Mouse (Mus musculus): ENCODE results near the gene 1810037I17Rik. TPM values are rescaled to one million over a fixed set of nuclear protein-coding genes. Genes with fewer than 3 reads are reported as not detected.

Gene 1810037I17Rik
- 10 to 100 TPM; 51.0 to 52.6 TPM for total RNA-seq (2021)
- long read RNA-seq, experiment 1, transcript 1810037I17Rik-201 (2 exons, 1,160 nt) = major isoform, 22 of 22 reads
- long read RNA-seq, experiment 1, partial matches to known transcripts = 0 of 22 reads
- long read RNA-seq, experiment 1, other reads (novel, unspliced or antisense) = 0 of 22 reads
- long read RNA-seq, experiment 2, transcript 1810037I17Rik-201 (2 exons, 1,160 nt) = major isoform, 70 of 71 reads
- long read RNA-seq, experiment 2, partial matches to known transcripts = 0 of 71 reads
- long read RNA-seq, experiment 2, other reads (novel, unspliced or antisense) = 1 of 71 reads

DNA sequence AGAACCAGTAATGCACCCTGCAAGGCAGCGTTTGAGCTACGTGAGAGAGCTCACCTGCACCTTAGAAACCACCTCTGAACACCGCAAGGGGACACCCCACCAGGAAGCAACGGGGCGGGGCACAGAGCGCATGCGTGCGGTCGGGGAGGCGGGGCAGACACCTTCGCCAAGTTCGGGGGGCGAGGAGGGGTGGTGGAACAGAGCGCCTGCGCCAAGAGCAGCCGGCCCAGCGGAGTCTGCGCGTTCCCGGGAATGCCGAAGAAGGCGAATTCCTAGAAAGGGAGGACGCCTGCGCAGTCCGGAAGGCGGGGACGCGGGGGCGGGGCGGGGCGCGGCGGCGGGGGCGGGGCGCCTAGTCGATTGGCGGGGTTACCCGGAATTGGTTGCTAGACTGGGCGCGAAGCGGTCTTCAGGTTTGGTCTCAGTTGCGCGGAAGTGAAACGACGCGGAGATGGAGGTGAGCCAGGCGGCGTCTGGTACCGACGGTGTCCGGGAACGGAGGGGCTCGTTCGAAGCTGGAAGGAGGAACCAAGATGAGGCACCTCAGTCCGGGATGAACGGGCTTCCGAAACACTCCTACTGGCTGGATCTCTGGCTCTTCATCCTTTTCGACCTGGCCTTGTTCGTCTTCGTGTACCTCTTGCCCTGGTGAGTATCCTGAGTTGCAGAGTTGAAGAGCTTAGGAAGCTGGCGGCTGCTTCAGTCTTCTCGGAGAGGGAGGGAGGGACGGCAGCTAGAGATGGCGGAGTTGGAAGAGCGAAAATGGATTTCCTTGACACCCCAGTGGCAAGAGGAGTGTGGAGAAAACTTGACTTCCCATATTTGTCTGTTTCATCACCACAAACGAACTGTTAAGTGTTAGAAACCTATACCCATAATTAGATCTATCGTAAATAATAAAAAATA, at the start of gene 1810037I17Rik:
TSS of gene 1810037I17Rik (plus strand) at position 195 of the 906 bp plus-strand sequence.
- DNase-seq (ENCODE audit: low spot score in 2 of 2) = peak; percentile 93 to 98

DNA sequence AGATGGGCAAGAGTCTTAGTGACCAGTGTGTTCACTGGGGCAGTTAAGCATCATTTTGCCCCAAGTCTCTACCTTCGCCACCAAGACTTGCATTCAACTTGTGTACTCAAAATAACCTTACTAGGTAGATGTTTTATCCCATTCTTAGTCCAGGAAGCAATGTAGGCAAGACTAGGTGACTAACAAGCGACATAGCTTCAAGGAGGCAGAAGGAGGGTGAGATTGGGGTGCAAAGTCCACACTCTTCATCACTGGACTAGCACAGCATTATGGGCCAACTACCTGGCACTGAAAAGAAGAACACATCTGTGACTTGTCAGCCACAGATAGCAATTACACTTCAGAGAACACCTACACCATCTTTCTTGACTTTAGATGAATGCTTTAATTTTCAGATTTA, 47.1 kb upstream of the 1810037I17Rik start:
- no peak for DNase-seq (ENCODE audit: low spot score in 2 of 2)

DNA sequence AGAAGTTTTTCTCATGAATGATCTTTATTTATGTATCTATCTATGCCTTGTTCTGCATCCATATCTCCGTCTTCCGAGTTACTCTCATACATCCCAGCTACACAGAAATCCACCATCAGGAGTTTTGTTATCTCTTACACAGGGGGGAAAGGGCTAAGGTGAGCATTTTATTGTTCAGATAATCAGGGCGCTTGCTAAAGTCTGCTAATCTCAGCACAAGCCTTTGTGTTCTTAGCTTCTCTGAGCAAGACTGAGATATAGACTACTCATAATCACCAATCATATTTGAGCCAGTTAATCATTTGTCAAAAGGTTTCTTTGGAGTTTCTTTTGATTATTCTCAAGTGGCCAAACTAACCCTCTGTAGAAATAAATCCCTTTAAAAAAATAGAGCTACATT, 46.5 kb upstream of the 1810037I17Rik start:
- no peak for DNase-seq (ENCODE audit: low spot score in 2 of 2)

DNA sequence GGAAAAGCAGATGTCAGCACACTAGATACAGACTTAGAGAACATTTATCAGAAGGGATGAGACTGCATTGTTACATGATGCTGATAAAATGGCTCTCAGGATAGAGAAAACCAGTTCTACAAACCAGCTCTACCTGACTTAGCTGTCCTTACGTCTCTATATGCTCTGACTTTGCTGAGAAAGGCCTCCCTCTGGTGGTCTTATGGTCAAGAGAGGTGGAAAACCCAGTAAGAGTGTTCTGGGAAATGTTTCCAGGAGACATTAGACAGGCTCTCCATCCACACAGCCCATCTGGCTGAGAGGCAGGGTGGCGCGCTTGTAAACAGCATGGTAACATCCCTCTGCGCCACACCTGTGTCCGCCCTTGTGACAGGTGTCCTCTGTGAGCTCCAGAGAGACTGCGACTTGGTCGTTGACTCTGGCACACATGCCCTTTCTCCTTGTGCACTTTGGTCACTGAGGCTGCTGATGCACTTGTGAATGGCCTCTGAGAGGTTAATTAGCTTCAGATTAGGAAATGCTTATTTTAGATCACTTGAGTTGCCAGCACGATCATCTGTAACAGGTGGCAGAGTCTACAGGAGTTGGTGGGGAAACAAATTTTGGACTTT, 45.2 kb upstream of the 1810037I17Rik start:
- no peak for DNase-seq (ENCODE audit: low spot score in 2 of 2)

DNA sequence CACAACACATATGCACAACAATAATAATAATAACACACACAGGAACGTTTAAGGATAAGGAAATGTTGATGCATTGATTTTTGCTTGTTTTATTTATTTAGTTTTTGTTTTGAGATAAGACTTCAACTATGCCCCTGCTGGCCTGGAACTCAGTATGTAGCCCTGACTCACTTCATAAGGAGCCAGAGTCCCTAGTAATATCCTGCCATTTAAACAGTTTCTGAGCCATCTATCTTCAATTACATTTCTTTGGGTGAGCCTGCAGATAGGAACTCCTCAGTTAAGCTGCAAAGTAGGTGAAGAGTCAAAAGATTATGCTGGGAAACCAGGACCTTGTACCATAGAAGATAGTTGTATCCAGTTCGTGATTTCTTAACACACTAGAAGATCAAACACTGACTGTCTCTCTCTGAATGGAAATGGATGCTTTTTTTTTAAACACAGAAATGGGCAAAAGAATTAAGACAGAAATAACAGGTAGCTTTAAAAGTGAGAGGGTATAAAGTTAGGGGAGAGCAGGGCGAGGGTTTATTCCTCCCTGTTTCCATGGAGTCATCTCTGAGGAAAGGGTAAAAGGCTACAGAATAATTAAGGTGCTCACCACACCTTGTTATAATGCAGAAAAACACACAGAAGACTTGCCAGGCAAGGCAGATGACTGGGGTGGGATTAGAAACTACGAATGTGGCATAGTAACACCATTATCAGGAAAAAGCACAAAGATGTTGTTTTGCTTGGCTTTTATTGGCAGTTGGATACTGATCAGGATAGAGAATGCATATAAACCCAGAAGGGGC, 36.3 kb upstream of the 1810037I17Rik start:
- DNase-seq (ENCODE audit: low spot score in 2 of 2) = no peak

DNA sequence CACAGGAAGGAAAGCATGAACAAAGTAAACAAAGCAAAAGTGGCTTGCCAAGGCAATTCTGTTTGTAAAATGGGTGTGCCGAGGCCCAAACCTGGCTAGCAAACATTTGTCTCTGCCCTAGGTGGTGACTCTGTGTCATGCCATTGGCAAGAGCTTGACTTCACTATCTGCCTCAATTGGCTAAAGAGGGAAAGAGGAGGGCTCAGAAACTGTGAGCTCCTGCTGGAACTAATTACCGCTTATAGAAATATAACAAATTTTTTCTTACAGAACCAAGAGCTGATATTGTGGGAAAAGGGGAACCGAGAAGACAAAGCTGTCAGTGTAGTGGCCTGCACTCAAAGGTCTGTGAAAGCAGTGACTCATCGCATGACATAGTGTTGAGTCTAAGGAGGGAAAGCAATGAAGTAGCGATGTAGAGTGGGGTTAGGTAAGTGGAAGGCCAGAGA, 35.6 kb upstream of the 1810037I17Rik start:
- no peak for DNase-seq (ENCODE audit: low spot score in 2 of 2)

DNA sequence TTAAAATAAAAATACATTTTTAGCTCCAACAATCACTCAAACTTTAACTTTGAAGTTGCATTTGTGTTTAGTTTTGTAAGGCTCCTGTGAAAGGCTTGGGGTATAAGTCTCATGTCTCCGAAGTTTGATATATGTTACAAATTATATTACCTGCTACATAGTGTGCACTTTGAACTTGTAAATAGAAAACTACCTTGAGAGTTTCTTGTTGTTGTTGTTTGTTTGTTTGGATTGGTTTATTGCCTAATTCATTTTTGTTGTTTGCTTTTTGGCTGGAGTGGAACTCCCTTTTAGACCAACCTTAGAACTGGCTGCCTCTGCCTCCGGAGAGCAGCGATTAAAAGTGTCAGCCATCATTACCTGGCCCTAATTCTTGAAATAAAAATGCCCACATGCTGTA, 29.2 kb upstream of the 1810037I17Rik start, which contains the start of gene Fabp2:
TSS of gene Fabp2 (plus strand) at position 301 of the 400 bp plus-strand sequence.
- DNase-seq (ENCODE audit: low spot score in 2 of 2) = no peak

DNA sequence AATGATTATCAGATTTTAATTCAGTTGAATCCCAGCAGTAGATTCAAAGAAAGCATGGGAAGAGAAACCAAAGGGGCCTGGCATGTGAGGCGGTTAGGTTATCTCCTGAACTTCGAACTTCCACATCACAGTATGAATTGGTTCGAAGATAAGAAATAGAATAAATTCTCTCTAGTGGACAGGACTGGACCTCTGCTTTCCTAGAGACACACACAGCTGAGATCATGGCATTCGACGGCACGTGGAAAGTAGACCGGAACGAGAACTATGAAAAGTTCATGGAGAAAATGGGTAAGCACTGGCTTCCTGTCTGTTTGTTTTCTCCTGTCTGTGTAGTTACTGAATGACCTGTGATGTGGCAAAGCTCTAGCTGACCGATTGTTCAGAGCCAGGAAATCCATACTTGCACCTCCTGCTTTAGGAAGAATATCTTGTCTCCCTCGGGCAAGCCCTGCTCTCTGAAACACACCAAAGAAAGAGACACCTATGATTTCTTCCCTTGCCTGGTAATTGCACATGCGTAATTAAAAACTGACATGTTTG, 28.7 kb upstream of the 1810037I17Rik start:
- DNase-seq (ENCODE audit: low spot score in 2 of 2) = no peak

DNA sequence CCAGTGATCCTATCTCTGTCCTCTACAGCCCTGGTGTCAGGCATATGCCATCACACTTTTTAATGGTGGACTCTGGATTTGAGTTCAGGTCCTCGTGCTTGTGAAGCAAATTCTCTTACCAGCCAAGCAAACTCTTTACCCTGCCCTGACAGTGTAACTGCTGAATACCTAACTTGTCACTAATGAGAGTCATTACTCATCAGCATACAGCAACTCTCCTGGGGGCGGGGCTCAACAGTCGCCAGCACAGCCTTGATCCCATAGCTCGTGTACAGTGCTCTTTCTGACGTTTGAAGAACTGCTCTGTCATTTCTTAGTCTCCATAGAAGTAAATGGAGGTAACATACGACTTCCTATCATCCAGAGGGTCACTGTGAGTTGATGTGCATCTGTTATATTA, 25.7 kb upstream of the 1810037I17Rik start:
- no peak for DNase-seq (ENCODE audit: low spot score in 2 of 2)

DNA sequence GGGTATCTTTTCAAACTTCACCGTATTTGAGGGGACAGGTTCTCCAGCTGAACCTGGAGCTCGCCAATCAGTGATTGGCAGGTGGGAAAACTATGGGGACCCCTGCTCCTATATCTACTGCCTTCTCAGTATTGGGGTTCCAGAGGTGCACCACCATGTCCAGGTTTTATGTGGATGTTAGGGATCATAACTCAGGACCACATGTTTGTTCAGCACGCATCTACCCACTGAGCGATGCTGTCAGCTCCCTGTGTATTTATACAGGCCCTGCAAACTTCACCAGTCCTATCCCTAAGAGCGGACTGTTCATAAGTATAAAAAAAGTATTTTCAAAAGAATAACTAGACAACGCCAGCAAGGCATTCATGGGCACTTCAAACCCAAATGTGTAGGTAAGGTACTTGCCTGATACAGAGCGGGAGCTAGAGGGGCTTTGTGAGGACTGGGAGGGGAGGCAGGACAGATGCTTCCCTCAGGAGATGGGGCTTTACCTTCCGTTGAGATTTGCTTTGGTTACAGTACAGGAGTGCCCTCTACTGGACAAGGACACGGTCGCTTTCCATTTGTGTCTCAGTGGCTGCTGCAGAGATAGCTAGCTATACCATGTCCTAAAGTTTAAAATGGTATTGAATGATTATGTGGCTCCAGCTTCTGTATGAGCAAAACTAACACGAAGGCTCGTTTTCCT, 20.1 kb upstream of the 1810037I17Rik start:
- DNase-seq (ENCODE audit: low spot score in 2 of 2) = peak; percentile 36 to 62

DNA sequence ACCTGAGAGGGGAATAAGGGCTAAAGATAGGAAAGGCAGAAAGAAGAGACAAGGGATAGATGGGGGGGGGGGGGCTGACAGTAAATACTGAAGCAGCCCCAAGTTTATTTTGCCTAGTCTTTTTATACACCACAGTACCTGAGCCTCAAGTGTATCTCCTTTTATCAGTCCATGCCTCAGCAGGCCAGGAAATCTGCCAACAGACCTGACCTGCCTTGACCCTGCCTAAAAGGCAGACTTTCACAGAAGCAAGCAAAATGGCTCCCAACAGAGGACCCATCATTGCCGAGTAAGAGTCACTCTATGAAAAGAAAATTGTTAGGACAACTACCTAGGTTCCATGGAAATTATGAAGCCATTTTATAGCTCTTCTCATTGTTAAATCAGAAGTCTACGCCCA, 16.2 kb upstream of the 1810037I17Rik start:
- no peak for DNase-seq (ENCODE audit: low spot score in 2 of 2)

DNA sequence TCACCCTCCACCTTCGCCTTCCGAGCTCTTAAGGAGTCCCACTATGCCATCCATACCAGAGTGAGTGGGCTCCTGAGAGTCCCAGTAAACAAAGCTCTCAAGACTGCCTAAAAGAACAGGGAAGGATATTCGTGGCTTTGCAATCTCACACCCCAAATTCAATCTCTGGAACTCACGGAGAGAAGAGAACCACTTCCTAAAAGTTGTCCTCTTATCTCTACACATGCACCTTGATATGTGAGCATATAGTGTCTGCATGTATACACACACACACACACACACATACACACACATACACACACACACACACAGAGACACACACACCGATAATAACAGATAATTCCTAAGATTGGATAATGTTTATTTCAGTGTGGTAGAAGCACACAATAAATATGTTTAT, 8.5 kb upstream of the 1810037I17Rik start:
- DNase-seq (ENCODE audit: low spot score in 2 of 2) = no peak

DNA sequence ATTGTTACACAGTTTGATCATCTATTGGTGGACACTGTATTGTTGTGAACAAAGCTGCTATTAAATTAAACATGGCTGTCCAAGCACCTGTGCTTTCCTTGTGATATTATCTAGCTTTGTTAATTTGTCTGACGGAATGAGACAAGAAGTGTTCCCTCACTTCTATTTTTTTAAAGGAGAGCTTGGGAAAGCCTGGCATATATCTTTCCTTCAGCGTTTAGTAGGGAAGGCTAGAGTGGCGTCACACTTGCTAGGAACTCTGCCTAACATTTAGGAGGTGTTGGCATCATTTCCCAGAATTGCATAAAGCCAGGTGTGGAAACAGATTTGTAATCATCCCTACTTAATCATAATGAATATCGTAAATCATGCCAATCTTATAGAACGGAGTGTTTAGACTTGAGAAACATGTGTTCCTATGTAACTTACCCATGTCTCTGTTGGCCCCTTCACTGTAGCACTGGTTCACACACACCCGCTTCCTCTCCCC, 7.8 kb upstream of the 1810037I17Rik start:
- DNase-seq (ENCODE audit: low spot score in 2 of 2) = no peak

DNA sequence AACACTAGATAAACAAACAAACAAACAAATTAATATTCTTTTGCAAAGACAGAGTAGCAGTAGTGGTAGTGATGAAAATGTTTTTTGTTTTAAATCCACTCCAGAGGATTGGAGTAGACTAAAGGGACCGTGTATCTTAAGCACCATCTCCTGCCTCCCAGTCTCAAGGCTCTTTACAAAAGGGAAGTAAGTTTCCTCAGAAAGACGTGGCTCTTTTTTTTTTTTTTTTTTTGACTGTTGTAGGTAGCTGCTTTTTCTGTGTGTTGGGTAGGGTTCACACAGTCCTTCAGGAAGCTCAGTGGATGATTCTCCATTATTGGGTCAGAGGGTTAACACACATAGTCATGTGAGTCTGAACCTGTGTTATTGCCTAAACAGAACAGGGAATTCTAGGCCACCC, 5.3 kb upstream of the 1810037I17Rik start:
- DNase-seq (ENCODE audit: low spot score in 2 of 2) = no peak

DNA sequence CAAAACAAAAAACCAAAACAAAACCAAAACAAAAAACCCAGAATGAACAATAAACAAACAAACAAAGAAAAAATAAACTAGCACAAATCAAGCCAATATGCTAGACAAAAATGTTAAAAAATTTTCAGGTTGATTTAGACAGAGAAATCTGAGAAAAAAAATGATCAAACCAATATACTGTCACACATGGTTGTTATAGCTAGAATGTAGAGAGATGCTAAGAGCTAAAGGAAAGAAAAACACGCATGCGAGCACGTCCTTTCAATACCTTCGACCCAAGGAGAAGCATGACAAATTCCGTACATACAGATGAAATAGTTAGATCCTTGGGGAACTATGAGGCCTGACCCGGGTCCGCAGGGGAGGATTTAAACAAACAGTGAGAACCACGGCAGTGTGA, 4.7 kb upstream of the 1810037I17Rik start, which contains the start of gene Gm10959:
TSS of gene Gm10959 (minus strand) at position 101 of the 400 bp plus-strand sequence.
- DNase-seq (ENCODE audit: low spot score in 2 of 2) = no peak

DNA sequence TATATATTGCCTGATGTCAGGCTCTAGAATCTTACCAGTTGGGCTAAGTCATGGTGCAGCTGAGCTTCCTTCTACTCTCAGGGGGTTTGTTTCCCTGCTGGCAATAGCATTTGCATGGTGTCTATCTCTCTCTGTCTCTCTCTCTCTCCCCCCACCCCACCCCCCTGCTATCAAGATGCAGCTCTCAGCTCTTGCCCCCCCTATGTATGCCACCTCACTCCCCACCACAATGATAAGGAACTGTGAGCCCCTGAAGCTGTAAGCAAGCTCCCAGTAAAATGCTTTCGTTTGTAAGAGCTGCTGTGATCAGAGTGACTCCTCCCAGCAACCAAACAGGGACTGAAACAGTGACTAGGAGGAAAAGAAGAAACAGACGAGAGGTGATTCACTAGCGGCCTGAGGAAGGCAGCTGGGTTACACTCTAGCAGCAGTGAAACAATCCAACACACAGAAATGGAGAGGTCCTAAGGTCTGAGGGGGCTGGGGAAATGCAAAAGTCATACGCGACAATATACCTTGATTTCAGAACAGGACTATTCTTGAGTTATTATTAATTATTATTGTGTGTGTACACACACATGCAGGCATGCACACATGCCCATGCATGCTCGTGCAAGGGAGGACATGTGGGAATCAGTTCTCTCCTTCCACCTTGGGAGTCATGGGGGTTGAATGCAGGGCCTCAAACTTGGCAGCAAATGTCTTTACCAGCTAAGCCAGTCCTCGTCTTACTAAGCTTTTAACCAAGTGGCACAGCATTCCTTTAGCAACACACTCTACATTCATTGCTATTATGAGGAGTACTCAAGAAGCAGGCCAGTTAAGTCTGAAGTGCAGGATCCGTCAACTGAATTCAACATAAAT, 3.2 kb upstream of the 1810037I17Rik start:
- no peak for DNase-seq (ENCODE audit: low spot score in 2 of 2)

DNA sequence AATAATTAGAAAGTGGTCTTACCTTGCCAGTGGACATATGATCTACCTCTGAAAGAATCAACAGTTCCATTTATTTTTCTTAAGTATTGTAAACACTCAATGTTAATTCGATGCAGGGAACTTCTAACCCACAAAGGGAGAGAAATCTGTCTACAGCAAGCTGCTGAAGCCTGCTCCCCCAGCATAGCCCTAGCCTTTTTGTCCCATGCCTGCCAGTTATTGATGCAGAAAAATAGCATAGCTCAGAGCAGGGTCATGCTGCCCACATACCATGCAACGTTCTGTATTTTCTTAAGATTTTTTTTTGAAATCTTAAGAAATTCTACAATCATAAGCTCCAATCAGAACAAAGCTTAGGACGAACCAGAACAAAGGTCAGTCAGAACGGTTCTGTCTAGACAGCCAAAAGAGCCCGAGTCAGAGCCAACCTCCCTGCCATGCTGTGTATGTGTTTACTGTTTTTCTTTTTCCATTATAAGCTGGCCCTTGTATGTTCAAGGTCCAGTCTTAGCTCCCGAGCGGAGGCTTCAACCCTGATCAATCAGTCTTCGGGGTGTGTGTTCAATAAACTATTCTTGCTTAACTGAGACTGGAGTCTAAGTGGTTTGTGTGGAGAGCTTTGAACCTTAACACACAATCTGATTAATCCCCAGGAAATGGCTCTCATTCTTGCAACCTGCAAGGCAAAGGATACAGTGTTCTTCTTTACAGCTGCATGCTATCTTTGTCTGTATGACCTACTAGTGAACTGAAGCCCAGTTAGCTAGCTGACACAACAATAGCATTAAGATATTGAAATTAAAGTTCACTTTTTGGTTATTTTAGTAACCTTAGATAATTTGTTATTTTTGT, 2.1 kb upstream of the 1810037I17Rik start:
- DNase-seq (ENCODE audit: low spot score in 2 of 2) = no peak

DNA sequence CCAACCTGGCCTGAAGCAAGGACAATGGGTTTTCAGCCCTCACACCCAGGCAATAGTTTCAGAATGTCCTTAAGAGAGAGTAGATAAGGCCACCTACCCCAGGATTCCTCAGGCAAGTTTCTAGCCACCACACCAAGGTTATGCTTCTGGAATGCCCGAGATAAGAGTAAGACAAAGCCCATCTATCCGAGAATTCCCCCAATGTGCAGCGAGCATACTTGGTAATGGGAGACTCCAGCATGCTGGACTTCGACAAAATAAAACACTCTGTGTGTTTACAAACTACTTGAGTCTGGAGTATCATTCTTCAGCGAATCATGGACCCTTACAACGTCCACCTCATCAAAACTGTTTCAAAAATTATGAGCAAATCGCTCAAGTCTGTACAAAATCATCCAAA, 856 bp upstream of the 1810037I17Rik start:
- no peak for DNase-seq (ENCODE audit: low spot score in 2 of 2)

Data from layer of hippocampus, postnatal 14 days (tissue).